ENCODE assay signal across 14 mouse cellular contexts in genomic region chr16:94760732-94761131, GRCm38 (mm10).
DNase-seq lines count a peak whose midpoint lies in the region; ATAC-seq and TF ChIP-seq lines count a peak whose summit lies in the region.
"Had no signal": no experiment of that assay in that cellular context is flagged by ENCODE, and none has a peak within 500 bp of the region (broad histone marks: within the 10 kb centered on the region; RNA-seq: fewer than 3 reads in every experiment).

No protein-coding gene starts in this region.

- no peaks in the 10 kb centered on the region for H3K36me3 ChIP-seq in lung, postnatal 0 days (ENCODE audit: insufficient read depth, low read length)
- no peaks in the 10 kb centered on the region for H3K36me3 ChIP-seq in liver, embryonic 12.5 days
- no peaks in the 10 kb centered on the region for H3K36me3 ChIP-seq in midbrain, embryonic 15.5 days (replicated peaks)
- H3K36me3 ChIP-seq: G1E had no signal

- DNase-seq in lung, postnatal 0 days (ENCODE audit: low spot score), result no peak
- no peak for DNase-seq in lung, postnatal 25 days (ENCODE audit: low spot score)
- DNase-seq in c-Kit-negative CD71-positive TER-119-positive erythroid progenitor cells, embryonic 14.5 days (ENCODE audit: low read depth, low spot score), result peak; percentile 16
- peak; percentile 23 for DNase-seq in testis, postnatal 14 days (ENCODE audit: low spot score)
- no peak for DNase-seq in adrenal gland, postnatal 36 days
- no peak for DNase-seq in cerebellum, adult 9-11 months
- DNase-seq: adrenal gland, adult 8-10 months; cerebellum, adult 11-12 months; kidney, postnatal 36 days had no signal

- H3K4me3 ChIP-seq in lung, postnatal 0 days (ENCODE audit: low read depth, low read length), result no peak overlapping the region
- no peak overlapping the region for H3K4me3 ChIP-seq in liver, embryonic 12.5 days
- no peak overlapping the region for H3K4me3 ChIP-seq in midbrain, embryonic 15.5 days

- H3K9ac ChIP-seq in lung, postnatal 0 days (replicated peaks; ENCODE audit: low read depth), result no peak overlapping the region
- no peak overlapping the region for H3K9ac ChIP-seq in liver, embryonic 12.5 days
- H3K9ac ChIP-seq in midbrain, embryonic 15.5 days, result no peak overlapping the region

- H3K9me3 ChIP-seq in lung, postnatal 0 days (ENCODE audit: low read length), result no peaks in the 10 kb centered on the region
- H3K9me3 ChIP-seq in liver, embryonic 12.5 days (replicated peaks), result no peaks in the 10 kb centered on the region
- H3K9me3 ChIP-seq in midbrain, embryonic 15.5 days, result no peaks in the 10 kb centered on the region
- H3K9me3 ChIP-seq: G1E had no signal

- ATAC-seq in lung, postnatal 0 days, result peak; percentile 41; the same call in 1 of the 2 replicates
- ATAC-seq in liver, embryonic 12.5 days, result peak; percentile 91
- no peak for ATAC-seq in midbrain, embryonic 15.5 days (replicated peaks)
- ATAC-seq: inflammation-experienced regulatory T-cells, adult 6 months; midbrain, embryonic 16.5 days had no signal

- 67% methylated on average over 4 of the region's 11 CpGs for WGBS in lung, postnatal 0 days
- whole genome bisulfite sequencing in liver, embryonic 12.5 days (ENCODE audit: insufficient replicate concordance), result 25% methylated on average over 9 of the region's 11 CpGs
- 41% methylated on average over 11 of the region's 11 CpGs for WGBS in midbrain, embryonic 15.5 days

- H3K4me1 ChIP-seq in lung, postnatal 0 days (ENCODE audit: insufficient read depth, low read depth, low read length), result no peaks in the 10 kb centered on the region
- peaks cover 10% of the 10 kb centered on the region; the same call in 1 of the 2 replicates for H3K4me1 ChIP-seq in liver, embryonic 12.5 days
- H3K4me1 ChIP-seq in midbrain, embryonic 15.5 days, result peaks cover 9% of the 10 kb centered on the region; the same call in 1 of the 2 replicates

- TF ChIP-seq EP300 in lung, postnatal 0 days (IDR thresholded peaks at IDR 0.05), result no peak

- H3K27me3 ChIP-seq in lung, postnatal 0 days (replicated peaks; ENCODE audit: insufficient read depth, low read length), result no peaks in the 10 kb centered on the region
- H3K27me3 ChIP-seq in liver, embryonic 12.5 days (replicated peaks), result no peaks in the 10 kb centered on the region
- no peaks in the 10 kb centered on the region for H3K27me3 ChIP-seq in midbrain, embryonic 15.5 days (replicated peaks)

- no peak overlapping the region for H3K27ac ChIP-seq in lung, postnatal 0 days (ENCODE audit: low read length)
- H3K27ac ChIP-seq in liver, embryonic 12.5 days, result no peak overlapping the region
- H3K27ac ChIP-seq in midbrain, embryonic 15.5 days, result no peak overlapping the region

- no peak for TF ChIP-seq CTCF in lung, postnatal 0 days (IDR thresholded peaks at IDR 0.05)

- H3K4me2 ChIP-seq in lung, postnatal 0 days (replicated peaks; ENCODE audit: low read depth, low read length), result no peak overlapping the region
- H3K4me2 ChIP-seq in liver, embryonic 12.5 days, result no peak overlapping the region
- no peak overlapping the region for H3K4me2 ChIP-seq in midbrain, embryonic 15.5 days

Comparison
In these comparisons a context has a peak if more than half of its experiments do, and no peak if none do; other contexts are left out.
1. DNase-seq: peak in c-Kit-negative CD71-positive TER-119-positive erythroid progenitor cells, embryonic 14.5 days (single experiment) and testis, postnatal 14 days (single experiment); none in lung, postnatal 0 days (single experiment), lung, postnatal 25 days (single experiment), adrenal gland, postnatal 36 days (0 of 2) and cerebellum, adult 9-11 months (single experiment).